Mouse (Mus musculus) megakaryocyte progenitor cell, adult 5-6 weeks (primary cell): Measurements from ENCODE around the gene Rnf224. TPM values are rescaled to one million over a fixed set of nuclear protein-coding genes. Genes with fewer than 3 reads are reported as not detected.

ENCODE experiments used
- ATAC-seq: replicated peaks from 2 replicates; pipeline ENCODE4 v1.8.0; 2016; ENCODE audit warnings: mild to moderate bottlenecking, moderate TSS enrichment, inconsistent platforms; ENCODE audit not compliant: poor library complexity
- total RNA-seq, 2 experiments: library from RNA; stranded (forward) in 1 of 2; stranded (reverse) in 1 of 2; fragments of 157-497, 149-512 nt in 1 of 2; fragments of 200-1000 nt in 1 of 2; gene quantifications; 2 replicates each; pipeline versions ENCODE4 v1.2.3 to v1.2.4; 2015 to 2017

Rnf224 gene
- total RNA-seq, 2 experiments from 2014 or later: 0.25 TPM; not detected in 1

GRCm38 (mm10) chr2:25228431-25228889 lies 8.1 kb downstream of the Rnf224 start:
- ATAC-seq: peak; percentile 50

GRCm38 (mm10) chr2:25227406-25227805 lies 9.2 kb downstream of the Rnf224 start:
- no peak for ATAC-seq

- no peak for ATAC-seq
These were observed 9.7 kb downstream of the Rnf224 start for GRCm38 (mm10) chr2:25226864-25227263.

- ATAC-seq: no peak
These were observed 10.7 kb downstream of the Rnf224 start for GRCm38 (mm10) chr2:25225811-25226379.

GRCm38 (mm10) chr2:25224766-25225752 lies 11.5 kb downstream of the Rnf224 start:
- peak; percentile 65 for ATAC-seq

GRCm38 (mm10) chr2:25224492-25224765 lies 12.2 kb downstream of the Rnf224 start, which contains the start of gene Tubb4b:
Gene Tubb4b, minus strand, starts transcription at chr2:25224702.
- ATAC-seq: no peak

GRCm38 (mm10) chr2:25223681-25224491 lies 12.7 kb downstream of the Rnf224 start:
- peak; percentile 51 for ATAC-seq

GRCm38 (mm10) chr2:25221331-25221772 lies 15.2 kb downstream of the Rnf224 start:
- ATAC-seq: no peak

GRCm38 (mm10) chr2:25218445-25218844 lies 18.1 kb downstream of the Rnf224 start, which contains the start of gene Fam166a:
Gene Fam166a, plus strand, starts transcription at chr2:25218745.
- ATAC-seq: no peak

GRCm38 (mm10) chr2:25217666-25218065 lies 18.9 kb downstream of the Rnf224 start:
- no peak for ATAC-seq

GRCm38 (mm10) chr2:25214444-25214843 lies 22.1 kb downstream of the Rnf224 start, which contains the start of gene Stpg3:
Gene Stpg3, minus strand, starts transcription at chr2:25214637.
- no peak for ATAC-seq

GRCm38 (mm10) chr2:25213266-25213865 lies 23.2 kb downstream of the Rnf224 start:
- no peak for ATAC-seq

GRCm38 (mm10) chr2:25211121-25211670 lies 25.4 kb downstream of the Rnf224 start, which contains the start of gene Nelfb:
Gene Nelfb, minus strand, starts transcription at chr2:25211489.
- peak; percentile 98 for ATAC-seq

- peak; percentile 10; the same call in 1 of the 2 replicates for ATAC-seq
These were observed 25.9 kb downstream of the Rnf224 start for GRCm38 (mm10) chr2:25210686-25211085.

GRCm38 (mm10) chr2:25207593-25207992 lies 29.0 kb downstream of the Rnf224 start:
- ATAC-seq: no peak

GRCm38 (mm10) chr2:25203631-25204214 lies 32.9 kb downstream of the Rnf224 start:
- peak; percentile 96 for ATAC-seq

- no peak for ATAC-seq
These were observed 36.0 kb downstream of the Rnf224 start for GRCm38 (mm10) chr2:25200631-25201030.

GRCm38 (mm10) chr2:25197946-25198345 lies 38.6 kb downstream of the Rnf224 start:
- no peak for ATAC-seq

- no peak for ATAC-seq
These were observed 39.4 kb downstream of the Rnf224 start for GRCm38 (mm10) chr2:25197191-25197590.
